25 mouse cellular contexts compared by ENCODE assay signal in genomic region chr8:94697956-94698355, GRCm38 (mm10). TPM values are rescaled to one million over a fixed set of nuclear protein-coding genes. Genes with fewer than 3 reads are reported as not detected.
DNase-seq lines count a peak whose midpoint lies in the region; ATAC-seq and TF ChIP-seq lines count a peak whose summit lies in the region.
"Had no signal": no experiment of that assay in that cellular context is flagged by ENCODE, and none has a peak within 500 bp of the region (broad histone marks: within the 10 kb centered on the region; RNA-seq: fewer than 3 reads in every experiment).

No protein-coding gene starts in this region.

- no peaks in the 10 kb centered on the region for H3K36me3 ChIP-seq in forebrain, embryonic 11.5 days (ENCODE audit: control insufficient read depth, insufficient read depth, low read length)
- no peaks in the 10 kb centered on the region for H3K36me3 ChIP-seq in forebrain, embryonic 13.5 days (ENCODE audit: poor library complexity, severe bottlenecking)
- H3K36me3 ChIP-seq in liver, embryonic 11.5 days (ENCODE audit: control insufficient read depth, insufficient read depth, low read length) = no peaks in the 10 kb centered on the region
- no peaks in the 10 kb centered on the region for H3K36me3 ChIP-seq in liver, postnatal 0 days (replicated peaks; ENCODE audit: insufficient read depth, low read length)
- H3K36me3 ChIP-seq: embryonic facial prominence, embryonic 13.5 days; embryonic facial prominence, embryonic 15.5 days; forebrain, embryonic 10.5 days; G1E had no signal

- TF ChIP-seq EP300 in liver, postnatal 0 days (IDR thresholded peaks at IDR 0.05; ENCODE audit: low read depth) = no peak

- no peaks in the 10 kb centered on the region for H3K9me3 ChIP-seq in forebrain, embryonic 11.5 days (ENCODE audit: control insufficient read depth, low read length)
- no peaks in the 10 kb centered on the region for H3K9me3 ChIP-seq in forebrain, embryonic 13.5 days (replicated peaks)
- H3K9me3 ChIP-seq in liver, embryonic 11.5 days (ENCODE audit: control insufficient read depth, low read length) = no peaks in the 10 kb centered on the region
- H3K9me3 ChIP-seq in liver, postnatal 0 days (ENCODE audit: low read length) = no peaks in the 10 kb centered on the region
- H3K9me3 ChIP-seq: embryonic facial prominence, embryonic 13.5 days; embryonic facial prominence, embryonic 15.5 days; forebrain, embryonic 10.5 days had no signal

- 68% methylated on average over 6 of the region's 6 CpGs for WGBS in forebrain, embryonic 11.5 days
- 78% methylated on average over 6 of the region's 6 CpGs for WGBS in forebrain, embryonic 13.5 days
- 78% methylated on average over 6 of the region's 6 CpGs for WGBS in liver, embryonic 11.5 days
- 73% methylated on average over 6 of the region's 6 CpGs for WGBS in liver, postnatal 0 days (ENCODE audit: insufficient replicate concordance)

- H3K9ac ChIP-seq in forebrain, embryonic 11.5 days (ENCODE audit: low read length) = no peak overlapping the region
- no peak overlapping the region for H3K9ac ChIP-seq in forebrain, embryonic 13.5 days
- H3K9ac ChIP-seq in liver, embryonic 11.5 days (ENCODE audit: low read depth, low read length) = no peak overlapping the region
- no peak overlapping the region for H3K9ac ChIP-seq in liver, postnatal 0 days (replicated peaks)
- H3K9ac ChIP-seq: embryonic facial prominence, embryonic 13.5 days; embryonic facial prominence, embryonic 15.5 days had no signal

- DNase-seq in forebrain, embryonic 11.5 days (ENCODE audit: low spot score) = peak; percentile 47
- DNase-seq in liver, embryonic 11.5 days (ENCODE audit: low spot score) = peak; percentile 14
- no peak for DNase-seq in liver, postnatal 0 days
- peak; percentile 26 for DNase-seq in testis, postnatal 10 days (ENCODE audit: low spot score)
- DNase-seq in testis, postnatal 14 days (ENCODE audit: low spot score) = no peak
- DNase-seq: adrenal gland, adult 8-10 months; adrenal gland, postnatal 14 days; adrenal gland, postnatal 36 days; B cell, adult 2 months; cerebellum, adult 11-12 months; cerebellum, adult 2 months; cerebellum, adult 9-10 months; cerebellum, postnatal 10 days had no signal

- peaks cover 41% of the 10 kb centered on the region for H3K27me3 ChIP-seq in forebrain, embryonic 11.5 days (ENCODE audit: control insufficient read depth, insufficient read depth, low read length)
- peaks cover 50% of the 10 kb centered on the region for H3K27me3 ChIP-seq in forebrain, embryonic 13.5 days
- peaks cover 48% of the 10 kb centered on the region for H3K27me3 ChIP-seq in liver, embryonic 11.5 days (replicated peaks; ENCODE audit: control insufficient read depth, insufficient read depth, low read length)
- peaks cover 48% of the 10 kb centered on the region for H3K27me3 ChIP-seq in liver, postnatal 0 days (ENCODE audit: insufficient read depth, low read length)

- ATAC-seq in forebrain, embryonic 11.5 days (replicated peaks; ENCODE audit: low FRiP score) = no peak
- no peak for ATAC-seq in forebrain, embryonic 13.5 days
- no peak for ATAC-seq in liver, embryonic 11.5 days (replicated peaks; ENCODE audit: low FRiP score)
- no peak for ATAC-seq in liver, postnatal 0 days
- ATAC-seq: activated CD4-positive, CD25-positive, alpha-beta regulatory T cell, adult 4 months; CD4-positive, CD25-positive, alpha-beta regulatory T cell, adult 4 months; forebrain, embryonic 14.5 days; forebrain, embryonic 16.5 days; Patski had no signal

- no peak for TF ChIP-seq CTCF in liver, postnatal 0 days (IDR thresholded peaks at IDR 0.05; ENCODE audit: low read depth)

- H3K4me1 ChIP-seq in forebrain, embryonic 11.5 days (replicated peaks; ENCODE audit: control insufficient read depth, insufficient read depth, low read length) = peaks cover 11% of the 10 kb centered on the region; the same call in 1 of the 2 replicates
- H3K4me1 ChIP-seq in forebrain, embryonic 13.5 days = peaks cover 18% of the 10 kb centered on the region
- H3K4me1 ChIP-seq in liver, embryonic 11.5 days (replicated peaks; ENCODE audit: control insufficient read depth, insufficient read depth, low read length) = peaks cover 8% of the 10 kb centered on the region; the same call in 1 of the 2 replicates
- H3K4me1 ChIP-seq in liver, postnatal 0 days (ENCODE audit: insufficient read depth) = peaks cover 16% of the 10 kb centered on the region

- H3K27ac ChIP-seq in forebrain, embryonic 11.5 days (ENCODE audit: low read depth, low read length) = no peak overlapping the region
- H3K27ac ChIP-seq in forebrain, embryonic 13.5 days = no peak overlapping the region
- H3K27ac ChIP-seq in liver, embryonic 11.5 days (ENCODE audit: low read depth, low read length) = no peak overlapping the region
- H3K27ac ChIP-seq in liver, postnatal 0 days (ENCODE audit: low read depth) = no peak overlapping the region
- H3K27ac ChIP-seq: embryonic facial prominence, embryonic 13.5 days; embryonic facial prominence, embryonic 15.5 days; forebrain, embryonic 10.5 days had no signal

- no peak overlapping the region for H3K4me2 ChIP-seq in forebrain, embryonic 11.5 days (ENCODE audit: low read depth, low read length, severe bottlenecking)
- no peak overlapping the region for H3K4me2 ChIP-seq in forebrain, embryonic 13.5 days
- no peak overlapping the region for H3K4me2 ChIP-seq in liver, embryonic 11.5 days
- no peak overlapping the region for H3K4me2 ChIP-seq in liver, postnatal 0 days (ENCODE audit: low read depth, low read length)
- H3K4me2 ChIP-seq: embryonic facial prominence, embryonic 13.5 days; embryonic facial prominence, embryonic 15.5 days had no signal

- no peak overlapping the region for H3K4me3 ChIP-seq in forebrain, embryonic 11.5 days (ENCODE audit: low read depth, low read length)
- H3K4me3 ChIP-seq in forebrain, embryonic 13.5 days = no peak overlapping the region
- H3K4me3 ChIP-seq in liver, embryonic 11.5 days (ENCODE audit: low read depth, low read length) = no peak overlapping the region
- H3K4me3 ChIP-seq in liver, postnatal 0 days (ENCODE audit: low read depth, low read length) = no peak overlapping the region
- H3K4me3 ChIP-seq: embryonic facial prominence, embryonic 13.5 days; embryonic facial prominence, embryonic 15.5 days; erythroblast, embryonic 14.5 days; forebrain, embryonic 10.5 days had no signal

RNA-seq across cellular contexts. Expression of gene Pllp, which starts 1.9 kb away (rescaled TPM):
- polyA plus RNA-seq in forebrain, embryonic 11.5 days (2014; fragmentation: Nextera tagmentation; extraction: Ambion mirVana) = 0.60 and 0.96 TPM in 2 replicates
- polyA plus RNA-seq in forebrain, embryonic 13.5 days (2015; fragmentation: Nextera tagmentation; extraction: Ambion mirVana) = 0.55 and 0.63 TPM in 2 replicates
- 3.4 and 4.5 TPM in 2 replicates for polyA plus RNA-seq in liver, embryonic 11.5 days (2014; fragmentation: Nextera tagmentation; extraction: Ambion mirVana)
- polyA plus RNA-seq in liver, postnatal 0 days (2015; fragmentation: Nextera tagmentation; extraction: Ambion mirVana) = 2.5 and 3.1 TPM in 2 replicates
- polyA plus RNA-seq: erythroblast, embryonic 14.5 days; G1E had no signal

RNA-seq across cellular contexts. Expression of gene Arl2bp, which starts 31.6 kb away (rescaled TPM):
- 82.3 and 89.1 TPM in 2 replicates for polyA plus RNA-seq in forebrain, embryonic 11.5 days (2014; fragmentation: Nextera tagmentation; extraction: Ambion mirVana)
- 254 and 265 TPM in 2 replicates for polyA plus RNA-seq in forebrain, embryonic 13.5 days (2015; fragmentation: Nextera tagmentation; extraction: Ambion mirVana)
- 28.8 and 33.5 TPM in 2 replicates for polyA plus RNA-seq in liver, embryonic 11.5 days (2014; fragmentation: Nextera tagmentation; extraction: Ambion mirVana)
- 20.8 and 21.3 TPM in 2 replicates for polyA plus RNA-seq in liver, postnatal 0 days (2015; fragmentation: Nextera tagmentation; extraction: Ambion mirVana)

RNA-seq across cellular contexts. Expression of gene Ccl22, which starts 47.4 kb away (rescaled TPM):
- not detected in 2 replicates for polyA plus RNA-seq in forebrain, embryonic 11.5 days (2014; fragmentation: Nextera tagmentation; extraction: Ambion mirVana)
- not detected in 2 replicates for polyA plus RNA-seq in forebrain, embryonic 13.5 days (2015; fragmentation: Nextera tagmentation; extraction: Ambion mirVana)
- polyA plus RNA-seq in liver, embryonic 11.5 days (2014; fragmentation: Nextera tagmentation; extraction: Ambion mirVana) = not detected in 2 replicates
- polyA plus RNA-seq in liver, postnatal 0 days (2015; fragmentation: Nextera tagmentation; extraction: Ambion mirVana) = 0.07 and 0.28 TPM in 2 replicates
- polyA plus RNA-seq: CD4-positive, CD25-positive, alpha-beta regulatory T cell, adult 4 months; embryonic facial prominence, embryonic 11.5 days; embryonic facial prominence, embryonic 13.5 days; embryonic facial prominence, embryonic 15.5 days; forebrain, embryonic 10.5 days; forebrain, embryonic 14.5 days; forebrain, embryonic 16.5 days; Patski had no signal

Comparison
In these comparisons a context has a peak if more than half of its experiments do, and no peak if none do; other contexts are left out.
1. DNase-seq: peak in forebrain, embryonic 11.5 days (single experiment), liver, embryonic 11.5 days (single experiment) and testis, postnatal 10 days (single experiment); none in liver, postnatal 0 days (single experiment) and testis, postnatal 14 days (single experiment).